ENCODE assay signal across 27 mouse cellular contexts in the genomic region with DNA sequence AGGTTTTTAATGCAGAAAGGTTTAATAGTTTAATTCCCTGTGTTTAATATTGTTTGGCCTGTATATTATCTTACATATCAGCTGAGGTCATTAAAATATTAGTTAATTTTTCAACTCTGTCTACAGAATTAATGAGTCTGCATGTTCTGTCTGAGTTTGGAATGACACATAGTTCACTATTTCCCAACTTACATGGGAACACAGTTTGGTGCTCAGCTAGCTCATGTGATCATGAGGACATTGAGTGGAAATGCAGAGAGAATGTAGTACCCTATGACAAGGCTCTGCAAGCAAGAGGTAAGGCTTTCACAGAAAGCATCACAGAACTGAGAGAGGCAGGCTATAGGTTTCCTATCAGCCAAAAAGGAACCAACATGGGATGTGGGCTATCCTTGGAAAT. TPM values are rescaled to one million over a fixed set of nuclear protein-coding genes. Genes with fewer than 3 reads are reported as not detected.
DNase-seq lines count a peak whose midpoint lies in the region; ATAC-seq and TF ChIP-seq lines count a peak whose summit lies in the region.
"Had no signal": no experiment of that assay in that cellular context is flagged by ENCODE, and none has a peak within 500 bp of the region (broad histone marks: within the 10 kb centered on the region; RNA-seq: fewer than 3 reads in every experiment).

No protein-coding gene starts in this region.

- 0 out of 2 replicates have a peak, but pooled peaks have one; percentile 25 for ATAC-seq in lung, postnatal 0 days
- no peak for ATAC-seq in inflammation-experienced regulatory T-cells, adult 6 months
- ATAC-seq: activated CD4-positive, CD25-positive, alpha-beta regulatory T cell, adult 4 months; CD4-positive, CD25-positive, alpha-beta regulatory T cell, adult 4 months; forebrain, embryonic 13.5 days; forebrain, embryonic 15.5 days; forebrain, postnatal 0 days; Patski had no signal

- no peaks in the 10 kb centered on the region for H3K36me3 ChIP-seq in lung, postnatal 0 days (ENCODE audit: insufficient read depth, low read length)
- H3K36me3 ChIP-seq: embryonic facial prominence, embryonic 13.5 days; embryonic facial prominence, embryonic 15.5 days; forebrain, embryonic 15.5 days; G1E had no signal

- DNase-seq in lung, postnatal 0 days (ENCODE audit: low spot score) = peak; percentile 51
- DNase-seq in lung, postnatal 25 days (ENCODE audit: low spot score) = no peak
- DNase-seq in 3T3-L1 (ENCODE audit: low read depth, low spot score) = peak; percentile 36
- DNase-seq: adrenal gland, adult 8-10 months; adrenal gland, postnatal 14 days; adrenal gland, postnatal 36 days; B cell, adult 2 months; cerebellum, adult 11-12 months; cerebellum, adult 2 months; cerebellum, adult 9-10 months; cerebellum, postnatal 10 days; cerebellum, postnatal 25 days; forebrain, postnatal 0 days had no signal

- H3K4me2 ChIP-seq in lung, postnatal 0 days (replicated peaks; ENCODE audit: low read depth, low read length) = no peak overlapping the region
- H3K4me2 ChIP-seq: embryonic facial prominence, embryonic 13.5 days; embryonic facial prominence, embryonic 15.5 days; forebrain, embryonic 13.5 days; forebrain, embryonic 15.5 days had no signal

- H3K27me3 ChIP-seq in lung, postnatal 0 days (replicated peaks; ENCODE audit: insufficient read depth, low read length) = no peaks in the 10 kb centered on the region
- H3K27me3 ChIP-seq: CH12.LX; embryonic facial prominence, embryonic 13.5 days; embryonic facial prominence, embryonic 15.5 days; forebrain, embryonic 13.5 days; forebrain, embryonic 15.5 days; Patski had no signal

- H3K9ac ChIP-seq in lung, postnatal 0 days (replicated peaks; ENCODE audit: low read depth) = no peak overlapping the region
- H3K9ac ChIP-seq: embryonic facial prominence, embryonic 13.5 days; embryonic facial prominence, embryonic 15.5 days; forebrain, embryonic 13.5 days; forebrain, embryonic 15.5 days; forebrain, postnatal 0 days had no signal

- H3K27ac ChIP-seq in lung, postnatal 0 days (ENCODE audit: low read length) = no peak overlapping the region
- peak overlapping the region; percentile 46 for H3K27ac ChIP-seq in embryonic fibroblast, embryonic 13.5 days (ENCODE audit: insufficient read depth, low read length)
- H3K27ac ChIP-seq: embryonic facial prominence, embryonic 13.5 days; embryonic facial prominence, embryonic 15.5 days; forebrain, embryonic 13.5 days; forebrain, embryonic 15.5 days had no signal

- peaks cover 10% of the 10 kb centered on the region; the same call in 1 of the 2 replicates for H3K4me1 ChIP-seq in lung, postnatal 0 days (ENCODE audit: insufficient read depth, low read depth, low read length)
- peaks cover 31% of the 10 kb centered on the region for H3K4me1 ChIP-seq in embryonic fibroblast, embryonic 13.5 days (ENCODE audit: control insufficient read depth, insufficient read depth, low read length)

- no peaks in the 10 kb centered on the region for H3K9me3 ChIP-seq in lung, postnatal 0 days (ENCODE audit: low read length)
- H3K9me3 ChIP-seq: embryonic facial prominence, embryonic 13.5 days; embryonic facial prominence, embryonic 15.5 days; forebrain, embryonic 13.5 days; forebrain, embryonic 15.5 days; G1E had no signal

- no peak for TF ChIP-seq CTCF in lung, postnatal 0 days (IDR thresholded peaks at IDR 0.05)
- TF ChIP-seq CTCF in embryonic fibroblast, embryonic 13.5 days (IDR thresholded peaks at IDR 0.05; ENCODE audit: borderline replicate concordance, insufficient read depth, low read length) = no peak

- TF ChIP-seq EP300 in lung, postnatal 0 days (IDR thresholded peaks at IDR 0.05) = no peak

- TF ChIP-seq POLR2A in embryonic fibroblast, embryonic 13.5 days (IDR thresholded peaks at IDR 0.05; ENCODE audit: low read depth, low read length) = no peak

- H3K4me3 ChIP-seq in lung, postnatal 0 days (ENCODE audit: low read depth, low read length) = no peak overlapping the region
- no peak overlapping the region for H3K4me3 ChIP-seq in embryonic fibroblast, embryonic 13.5 days (ENCODE audit: insufficient read depth, low read length)
- H3K4me3 ChIP-seq: embryonic facial prominence, embryonic 13.5 days; embryonic facial prominence, embryonic 15.5 days; forebrain, embryonic 13.5 days; forebrain, embryonic 15.5 days had no signal

RNA-seq across cellular contexts. Expression of a gene that starts 49.0 kb away (rescaled TPM):
- not detected in 2 replicates for polyA plus RNA-seq in lung, postnatal 0 days (2015; fragmentation: Nextera tagmentation; extraction: Ambion mirVana)
- polyA plus RNA-seq in embryonic fibroblast, embryonic 13.5 days (2011; ENCODE audit: insufficient read length, low read depth, missing spikeins) = not detected in 2 replicates
- polyA plus RNA-seq in inflammation-experienced regulatory T-cells, adult 6 months (2017; shearing (Covaris generic)) = not detected
- polyA plus RNA-seq: activated CD4-positive, CD25-positive, alpha-beta regulatory T cell, adult 4 months; CD4-positive, CD25-positive, alpha-beta regulatory T cell, adult 4 months; cerebellum, adult 2 months; cortical plate, adult 2 months; embryonic facial prominence, embryonic 11.5 days; embryonic facial prominence, embryonic 13.5 days; embryonic facial prominence, embryonic 15.5 days; forebrain, embryonic 11.5 days; forebrain, embryonic 13.5 days; forebrain, embryonic 15.5 days; forebrain, postnatal 0 days; G1E; Patski had no signal
